Comparison of ENCODE assay signal across 8 mouse cellular contexts in the genomic region with DNA sequence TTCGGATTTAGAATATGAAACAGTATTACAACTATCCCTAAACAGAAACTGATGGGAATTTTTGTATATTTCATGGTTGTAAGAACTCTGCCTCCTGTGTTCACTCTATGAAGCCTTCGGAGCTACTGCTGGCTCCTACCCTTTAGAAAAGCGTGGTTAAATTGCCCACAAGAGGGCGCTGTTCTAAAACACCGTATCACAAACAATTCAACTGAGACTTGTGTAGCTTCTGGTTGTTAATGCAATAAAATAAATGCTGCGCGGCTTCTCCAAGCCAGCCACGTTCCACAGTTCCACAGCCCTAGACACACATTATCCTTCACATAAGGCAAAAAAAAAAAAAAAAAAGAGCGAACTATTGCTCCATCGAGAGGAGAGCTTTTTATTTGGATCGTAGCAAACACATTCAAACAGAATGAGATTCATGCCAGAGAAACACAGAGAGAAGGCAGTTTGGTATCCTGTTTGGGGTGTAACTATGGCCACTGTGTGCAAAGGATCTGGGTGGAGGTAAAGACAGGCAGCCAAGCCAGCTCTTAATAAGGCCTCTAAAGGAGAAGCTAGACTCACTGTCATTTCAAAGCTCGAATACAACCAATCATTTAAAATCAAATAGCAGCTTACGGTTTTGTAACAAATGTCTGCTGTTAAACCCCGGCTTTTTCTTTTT. TPM values are rescaled to one million over a fixed set of nuclear protein-coding genes. Genes with fewer than 3 reads are reported as not detected.
A peak's percentile ranks its signal among the peaks of the same experiment; 100 is the strongest.
DNase-seq lines count a peak whose midpoint lies in the region; ATAC-seq and TF ChIP-seq lines count a peak whose summit lies in the region.

No protein-coding gene starts in this region.

- TF ChIP-seq CTCF in layer of hippocampus, adult 2 months (conservative IDR thresholded peaks at IDR 0.05), result peak; percentile 86

- peak overlapping the region; percentile 44 for H3K4me2 ChIP-seq in forebrain, embryonic 15.5 days (replicated peaks)
- H3K4me2 ChIP-seq in neural tube, embryonic 15.5 days, result peak overlapping the region; percentile 55

- peak; percentile 92 for ATAC-seq in cerebellum, adult (ENCODE audit: insufficient number of reproducible peaks, low FRiP score, low TSS enrichment)
- ATAC-seq in forebrain, embryonic 15.5 days (replicated peaks), result peak; percentile 88
- ATAC-seq in neural tube, embryonic 15.5 days (ENCODE audit: low FRiP score), result peak; percentile 93

- H3K27me3 ChIP-seq in forebrain, embryonic 15.5 days, result no peaks in the 10 kb centered on the region
- no peaks in the 10 kb centered on the region for H3K27me3 ChIP-seq in hindbrain, embryonic 10.5 days (ENCODE audit: insufficient read depth, poor library complexity, severe bottlenecking)
- H3K27me3 ChIP-seq in neural tube, embryonic 15.5 days (replicated peaks), result no peaks in the 10 kb centered on the region

- H3K9me3 ChIP-seq in forebrain, embryonic 15.5 days, result no peaks in the 10 kb centered on the region
- no peaks in the 10 kb centered on the region for H3K9me3 ChIP-seq in hindbrain, embryonic 10.5 days
- H3K9me3 ChIP-seq in neural tube, embryonic 15.5 days (replicated peaks), result no peaks in the 10 kb centered on the region

- peak; percentile 68 for DNase-seq in MN1 (ENCODE audit: low spot score)
- DNase-seq in hindbrain, embryonic 10.5 days (ENCODE audit: low spot score), result peak; percentile 73
- peak; percentile 78 to 83 for DNase-seq in layer of hippocampus, adult 2 months (ENCODE audit: low spot score in 2 of 2)
- peak; percentile 63 to 79 for DNase-seq in lung, adult 18-20 months
- peak; percentile 56 for DNase-seq in thymus, postnatal 14 days

- H3K27ac ChIP-seq in forebrain, embryonic 15.5 days (replicated peaks), result 0 out of 2 replicates have a peak overlapping the region, but pooled peaks have one; percentile 63
- no peak overlapping the region for H3K27ac ChIP-seq in hindbrain, embryonic 10.5 days
- peak overlapping the region; percentile 81 for H3K27ac ChIP-seq in layer of hippocampus, adult 2 months
- peak overlapping the region; percentile 60 for H3K27ac ChIP-seq in neural tube, embryonic 15.5 days (replicated peaks)

- no peak overlapping the region; the same call in 1 of the 2 replicates for H3K9ac ChIP-seq in forebrain, embryonic 15.5 days (replicated peaks)
- H3K9ac ChIP-seq in neural tube, embryonic 15.5 days (replicated peaks), result peak overlapping the region; percentile 31

- no peaks in the 10 kb centered on the region for H3K36me3 ChIP-seq in forebrain, embryonic 15.5 days
- H3K36me3 ChIP-seq in hindbrain, embryonic 10.5 days, result no peaks in the 10 kb centered on the region
- H3K36me3 ChIP-seq in neural tube, embryonic 15.5 days, result no peaks in the 10 kb centered on the region

- H3K4me1 ChIP-seq in forebrain, embryonic 15.5 days, result peaks cover 3% of the 10 kb centered on the region; the same call in 1 of the 2 replicates
- no peaks in the 10 kb centered on the region for H3K4me1 ChIP-seq in hindbrain, embryonic 10.5 days (replicated peaks)
- H3K4me1 ChIP-seq in neural tube, embryonic 15.5 days, result peaks cover 4% of the 10 kb centered on the region; the same call in 1 of the 2 replicates

- H3K4me3 ChIP-seq in forebrain, embryonic 15.5 days, result peak overlapping the region; percentile 26
- peak overlapping the region; percentile 23; the same call in 1 of the 2 replicates for H3K4me3 ChIP-seq in hindbrain, embryonic 10.5 days
- H3K4me3 ChIP-seq in layer of hippocampus, adult 2 months, result peak overlapping the region; percentile 47
- peak overlapping the region; percentile 37 for H3K4me3 ChIP-seq in neural tube, embryonic 15.5 days (replicated peaks)

- WGBS in forebrain, embryonic 15.5 days, result 27% methylated on average over 14 of the region's 14 CpGs
- WGBS in hindbrain, embryonic 10.5 days, result 38% methylated on average over 14 of the region's 14 CpGs
- 18% methylated on average over 14 of the region's 14 CpGs for WGBS in neural tube, embryonic 15.5 days

RNA-seq across cellular contexts. Expression of a gene that starts 15.7 kb away (rescaled TPM):
- 77.1 and 79.1 TPM in 2 replicates for polyA plus RNA-seq in forebrain, embryonic 15.5 days (2015; fragmentation: Nextera tagmentation; extraction: Ambion mirVana)
- 104 and 110 TPM in 2 replicates for polyA plus RNA-seq in hindbrain, embryonic 10.5 days (2016; fragmentation: Nextera tagmentation; extraction: Ambion mirVana)
- 10 to 100 TPM; 20.9 to 21.6 TPM for total RNA-seq in layer of hippocampus, adult 2 months (2021)
- 63.5 and 64.6 TPM in 2 replicates for polyA plus RNA-seq in neural tube, embryonic 15.5 days (2015; fragmentation: Nextera tagmentation; extraction: Ambion mirVana)

RNA-seq across cellular contexts. Expression of a gene that starts 25.4 kb away (rescaled TPM):
- polyA plus RNA-seq in forebrain, embryonic 15.5 days (2015; fragmentation: Nextera tagmentation; extraction: Ambion mirVana), result not detected in 2 replicates
- polyA plus RNA-seq in hindbrain, embryonic 10.5 days (2016; fragmentation: Nextera tagmentation; extraction: Ambion mirVana), result 0.14 and 0.17 TPM in 2 replicates
- total RNA-seq in layer of hippocampus, adult 2 months (2021), result 1 to 10 TPM; 2.1 TPM
- polyA plus RNA-seq in neural tube, embryonic 15.5 days (2015; fragmentation: Nextera tagmentation; extraction: Ambion mirVana), result 0.13 and 0.17 TPM in 2 replicates
